Comparison of ENCODE assay signal across 8 mouse cellular contexts in the genomic region with DNA sequence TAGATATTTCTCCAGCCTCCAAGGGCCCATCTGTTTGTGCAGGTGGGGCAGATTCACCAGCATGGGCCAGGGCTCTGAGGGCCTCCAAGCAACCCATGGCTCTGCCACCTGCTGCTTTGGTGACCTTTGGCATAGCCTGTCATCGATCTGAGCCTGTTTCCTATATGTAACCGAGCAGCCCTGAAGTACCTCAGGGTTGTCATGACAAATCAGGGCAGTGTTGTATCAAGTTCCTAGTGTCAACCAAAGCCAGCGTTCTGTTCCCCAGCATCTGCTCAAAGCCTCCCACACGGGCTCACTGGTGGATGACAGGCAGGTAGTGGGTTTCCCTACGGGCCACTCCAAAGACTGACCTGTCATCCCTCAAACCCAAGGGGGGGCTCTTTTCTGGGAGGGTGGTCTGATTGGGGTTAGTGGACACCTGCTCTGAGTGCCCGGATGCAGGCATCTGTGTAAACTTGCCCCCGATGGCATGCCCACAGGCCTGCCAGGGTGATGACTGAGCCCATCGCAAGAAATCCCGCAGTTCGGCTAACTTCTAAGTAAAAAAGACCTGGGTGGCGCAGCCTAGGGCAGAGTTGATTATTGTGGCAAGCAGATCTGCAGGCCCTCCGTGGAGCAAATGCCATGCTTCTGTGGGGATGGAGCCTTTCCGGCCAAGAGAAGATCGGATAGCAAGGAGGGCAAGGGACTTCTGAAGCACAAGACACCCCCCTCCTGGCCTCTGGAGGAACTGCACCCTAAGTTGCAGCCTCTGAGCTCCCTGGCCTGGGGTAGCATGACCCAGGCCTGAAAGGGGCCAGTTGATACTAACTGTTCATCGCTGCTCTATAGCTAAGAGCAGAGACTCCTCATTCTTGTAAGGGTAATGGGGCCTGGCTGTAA. TPM values are rescaled to one million over a fixed set of nuclear protein-coding genes. Genes with fewer than 3 reads are reported as not detected.
DNase-seq lines count a peak whose midpoint lies in the region; ATAC-seq and TF ChIP-seq lines count a peak whose summit lies in the region.

No protein-coding gene starts in this region.

- intact Hi-C loops in heart, adult 2 months (cut with DNase I) = loop anchor here (1.0 to 5.0 kb wide), 2 partner anchors 268 to 746 kb away; no protein-coding TSS in a partner anchor

- peaks cover 4% of the 10 kb centered on the region for H3K4me1 ChIP-seq in embryonic facial prominence, embryonic 11.5 days (ENCODE audit: control insufficient read depth, insufficient read depth, low read length)
- no peaks in the 10 kb centered on the region for H3K4me1 ChIP-seq in heart, adult 2 months (ENCODE audit: control insufficient read depth, insufficient read depth, low read length)
- no peaks in the 10 kb centered on the region for H3K4me1 ChIP-seq in kidney, embryonic 16.5 days (ENCODE audit: insufficient read depth, low read length)
- peaks cover 5% of the 10 kb centered on the region; the same call in 1 of the 2 replicates for H3K4me1 ChIP-seq in limb, embryonic 15.5 days
- no peaks in the 10 kb centered on the region; the same call in 1 of the 2 replicates for H3K4me1 ChIP-seq in neural tube, embryonic 12.5 days
- no peaks in the 10 kb centered on the region for H3K4me1 ChIP-seq in testis, adult 2 months (ENCODE audit: control insufficient read depth, insufficient read depth, low read length)

- no peaks in the 10 kb centered on the region for H3K9me3 ChIP-seq in embryonic facial prominence, embryonic 11.5 days (replicated peaks; ENCODE audit: control insufficient read depth, low read length)
- H3K9me3 ChIP-seq in kidney, embryonic 16.5 days (ENCODE audit: low read length) = no peaks in the 10 kb centered on the region
- H3K9me3 ChIP-seq in limb, embryonic 15.5 days = no peaks in the 10 kb centered on the region
- no peaks in the 10 kb centered on the region for H3K9me3 ChIP-seq in neural tube, embryonic 12.5 days

- no peak overlapping the region for H3K4me2 ChIP-seq in embryonic facial prominence, embryonic 11.5 days (ENCODE audit: low read depth, low read length)
- no peak overlapping the region for H3K4me2 ChIP-seq in kidney, embryonic 16.5 days (replicated peaks; ENCODE audit: low read depth, low read length)
- no peak overlapping the region for H3K4me2 ChIP-seq in limb, embryonic 15.5 days
- no peak overlapping the region for H3K4me2 ChIP-seq in neural tube, embryonic 12.5 days (replicated peaks)

- H3K9ac ChIP-seq in embryonic facial prominence, embryonic 11.5 days (replicated peaks; ENCODE audit: low read length) = no peak overlapping the region
- H3K9ac ChIP-seq in heart, adult 2 months (ENCODE audit: low read depth, low read length) = no peak overlapping the region
- no peak overlapping the region for H3K9ac ChIP-seq in kidney, embryonic 16.5 days (replicated peaks; ENCODE audit: low read length)
- H3K9ac ChIP-seq in limb, embryonic 15.5 days = no peak overlapping the region
- no peak overlapping the region for H3K9ac ChIP-seq in neural tube, embryonic 12.5 days

- ATAC-seq in embryonic facial prominence, embryonic 11.5 days (replicated peaks; ENCODE audit: insufficient number of reproducible peaks, low FRiP score, low TSS enrichment, low read depth) = peak; percentile 72
- peak; percentile 92 for ATAC-seq in kidney, embryonic 16.5 days (ENCODE audit: low FRiP score, low TSS enrichment)
- 0 out of 2 replicates have a peak, but pooled peaks have one; percentile 19 for ATAC-seq in limb, embryonic 15.5 days (ENCODE audit: insufficient number of reproducible peaks, low FRiP score, low TSS enrichment, low read depth)
- peak; percentile 76 for ATAC-seq in neural tube, embryonic 12.5 days (ENCODE audit: low FRiP score, low read depth)

- no peak for TF ChIP-seq EP300 in heart, adult 2 months (IDR thresholded peaks at IDR 0.05; ENCODE audit: insufficient read depth, low read depth, low read length)

- TF ChIP-seq POLR2A in heart, adult 2 months (IDR thresholded peaks at IDR 0.05; ENCODE audit: insufficient read depth, low read depth, low read length) = no peak
- no peak for TF ChIP-seq POLR2A in testis, adult 2 months (IDR thresholded peaks at IDR 0.05; ENCODE audit: control insufficient read depth, low read depth, low read length)

- H3K36me3 ChIP-seq in embryonic facial prominence, embryonic 11.5 days (replicated peaks; ENCODE audit: control insufficient read depth, insufficient read depth, low read depth, low read length) = no peaks in the 10 kb centered on the region
- no peaks in the 10 kb centered on the region for H3K36me3 ChIP-seq in heart, adult 2 months (ENCODE audit: control insufficient read depth, insufficient read depth, low read length)
- no peaks in the 10 kb centered on the region for H3K36me3 ChIP-seq in kidney, embryonic 16.5 days (ENCODE audit: insufficient read depth, low read length)
- no peaks in the 10 kb centered on the region for H3K36me3 ChIP-seq in limb, embryonic 15.5 days
- H3K36me3 ChIP-seq in neural tube, embryonic 12.5 days = no peaks in the 10 kb centered on the region
- no peaks in the 10 kb centered on the region for H3K36me3 ChIP-seq in testis, adult 2 months (ENCODE audit: control insufficient read depth, insufficient read depth, low read length)

- no peak overlapping the region for H3K27ac ChIP-seq in embryonic facial prominence, embryonic 11.5 days (replicated peaks; ENCODE audit: low read depth, low read length)
- H3K27ac ChIP-seq in heart, adult 2 months = no peak overlapping the region
- no peak overlapping the region for H3K27ac ChIP-seq in kidney, embryonic 16.5 days (ENCODE audit: low read length)
- H3K27ac ChIP-seq in limb, embryonic 15.5 days = no peak overlapping the region
- no peak overlapping the region for H3K27ac ChIP-seq in neural tube, embryonic 12.5 days
- no peak overlapping the region for H3K27ac ChIP-seq in testis, adult 2 months (ENCODE audit: control insufficient read depth, insufficient read depth, low read depth, low read length)

- H3K4me3 ChIP-seq in embryonic facial prominence, embryonic 11.5 days (ENCODE audit: low read depth, low read length) = no peak overlapping the region
- no peak overlapping the region for H3K4me3 ChIP-seq in heart, adult 2 months
- no peak overlapping the region for H3K4me3 ChIP-seq in kidney, embryonic 16.5 days (ENCODE audit: low read length)
- no peak overlapping the region for H3K4me3 ChIP-seq in limb, embryonic 15.5 days
- no peak overlapping the region for H3K4me3 ChIP-seq in neural tube, embryonic 12.5 days
- H3K4me3 ChIP-seq in testis, adult 2 months (ENCODE audit: control insufficient read depth, low read depth, low read length) = no peak overlapping the region

- DNase-seq in 416B (ENCODE audit: low read depth) = peak; percentile 66
- peak; percentile 80 for DNase-seq in adrenal gland, postnatal 25 days
- peak; percentile 89 for DNase-seq in embryonic facial prominence, embryonic 11.5 days (ENCODE audit: low spot score)
- peak; percentile 55 to 75 for DNase-seq in heart, adult 2 months

- TF ChIP-seq CTCF in heart, adult 2 months (IDR thresholded peaks at IDR 0.05) = peak; percentile 90
- peak; percentile 89 for TF ChIP-seq CTCF in testis, adult 2 months (IDR thresholded peaks at IDR 0.05; ENCODE audit: control insufficient read depth, insufficient read depth, insufficient replicate concordance, low read depth, low read length)

- H3K79me2 ChIP-seq in heart, adult 2 months (replicated peaks; ENCODE audit: control insufficient read depth, insufficient read depth, low read length) = no peaks in the 10 kb centered on the region

- WGBS in embryonic facial prominence, embryonic 11.5 days = 31% methylated on average over 15 of the region's 15 CpGs
- WGBS in heart, adult 2 months = 55% methylated on average over 15 of the region's 15 CpGs
- 23% methylated on average over 15 of the region's 15 CpGs for WGBS in kidney, embryonic 16.5 days
- WGBS in limb, embryonic 15.5 days = 40% methylated on average over 15 of the region's 15 CpGs
- 42% methylated on average over 15 of the region's 15 CpGs for WGBS in neural tube, embryonic 12.5 days

- no peaks in the 10 kb centered on the region for H3K27me3 ChIP-seq in embryonic facial prominence, embryonic 11.5 days (ENCODE audit: control insufficient read depth, insufficient read depth, low read length)
- H3K27me3 ChIP-seq in heart, adult 2 months (ENCODE audit: control insufficient read depth, insufficient read depth, low read length) = no peaks in the 10 kb centered on the region
- H3K27me3 ChIP-seq in kidney, embryonic 16.5 days (ENCODE audit: insufficient read depth, low read length) = no peaks in the 10 kb centered on the region
- peaks cover 5% of the 10 kb centered on the region; the same call in 1 of the 2 replicates for H3K27me3 ChIP-seq in limb, embryonic 15.5 days
- no peaks in the 10 kb centered on the region for H3K27me3 ChIP-seq in neural tube, embryonic 12.5 days (replicated peaks)
- H3K27me3 ChIP-seq in testis, adult 2 months (ENCODE audit: control insufficient read depth, insufficient read depth, low read length) = no peaks in the 10 kb centered on the region

RNA-seq across cellular contexts. Expression of gene E030025P04Rik, which starts 48.7 kb away (rescaled TPM):
- total RNA-seq in adrenal gland, postnatal 25 days (2021) = not detected in 2 replicates
- not detected in 2 replicates for polyA plus RNA-seq in embryonic facial prominence, embryonic 11.5 days (2014; fragmentation: Nextera tagmentation; extraction: Ambion mirVana)
- total RNA-seq in heart, adult 2 months (2021) = not detected
- polyA plus RNA-seq in heart, adult 2 months (2012; rRNA removed) = not detected in 2 replicates
- polyA plus RNA-seq in kidney, embryonic 16.5 days (2015; fragmentation: Nextera tagmentation; extraction: Ambion mirVana) = not detected in 2 replicates
- polyA plus RNA-seq in limb, embryonic 15.5 days (2015; fragmentation: Nextera tagmentation; extraction: Ambion mirVana) = not detected in 2 replicates
- polyA plus RNA-seq in neural tube, embryonic 12.5 days (2016; fragmentation: Nextera tagmentation; extraction: Ambion mirVana) = not detected in 2 replicates
- not detected in 2 replicates for polyA plus RNA-seq in testis, adult 2 months (2012; rRNA removed)

Comparison
In these comparisons a context has a peak if more than half of its experiments do, and no peak if none do; other contexts are left out.
1. ATAC-seq: peak in every context shown above with its lines; median percentile 92 in kidney, embryonic 16.5 days; 76 in neural tube, embryonic 12.5 days; 72 in embryonic facial prominence, embryonic 11.5 days; 19 in limb, embryonic 15.5 days.